In the genomic region with DNA sequence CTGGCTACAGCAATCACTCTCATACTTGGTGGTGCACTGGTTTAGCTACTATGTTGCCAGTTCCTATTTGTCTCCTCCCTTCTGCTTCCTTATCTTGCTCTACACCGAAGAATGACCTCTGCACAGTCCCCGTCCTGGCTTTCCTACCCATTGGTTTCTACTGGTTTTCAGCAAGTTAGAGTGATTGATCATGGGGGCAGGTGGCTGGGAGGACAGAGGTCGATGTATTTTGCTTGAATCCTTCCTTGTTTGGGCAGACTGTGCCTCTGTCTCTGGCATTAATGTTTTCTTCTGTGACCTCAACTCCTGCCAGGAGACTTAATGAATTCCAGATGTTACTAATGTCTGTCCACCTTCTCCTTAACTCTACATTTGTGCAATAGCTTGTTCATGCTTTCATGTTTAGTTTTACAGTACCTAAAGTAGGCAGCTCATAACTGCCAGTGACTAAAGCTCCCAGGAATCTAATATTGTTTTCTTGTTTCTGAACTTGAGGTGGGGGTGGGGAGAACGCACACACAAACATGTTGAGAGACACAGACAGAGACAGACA, we compare ENCODE assay signal across 21 mouse cellular contexts.
DNase-seq lines count a peak whose midpoint lies in the region; ATAC-seq and TF ChIP-seq lines count a peak whose summit lies in the region.
"Had no signal": no experiment of that assay in that cellular context is flagged by ENCODE, and none has a peak within 500 bp of the region (broad histone marks: within the 10 kb centered on the region; RNA-seq: fewer than 3 reads in every experiment).

No protein-coding gene starts in this region.

- H3K36me3 ChIP-seq in neural tube, embryonic 15.5 days: no peaks in the 10 kb centered on the region
- H3K36me3 ChIP-seq in midbrain, postnatal 0 days (ENCODE audit: insufficient read depth, low read length): no peaks in the 10 kb centered on the region
- H3K36me3 ChIP-seq in stomach, postnatal 0 days (ENCODE audit: control insufficient read depth, insufficient read depth, low read length): no peaks in the 10 kb centered on the region
- H3K36me3 ChIP-seq: heart, embryonic 15.5 days; intestine, embryonic 15.5 days; liver, embryonic 12.5 days; lung, embryonic 15.5 days had no signal

- 80% methylated on average over 4 of the region's 4 CpGs for WGBS in neural tube, embryonic 15.5 days
- 87% methylated on average over 4 of the region's 4 CpGs for WGBS in midbrain, postnatal 0 days
- WGBS in stomach, postnatal 0 days: 33% methylated on average over 4 of the region's 4 CpGs

- no peak overlapping the region for H3K4me2 ChIP-seq in neural tube, embryonic 15.5 days
- H3K4me2 ChIP-seq in midbrain, postnatal 0 days (ENCODE audit: low read depth, low read length, poor library complexity, severe bottlenecking): no peak overlapping the region
- H3K4me2 ChIP-seq in stomach, postnatal 0 days (replicated peaks; ENCODE audit: low read depth): no peak overlapping the region
- H3K4me2 ChIP-seq: heart, embryonic 15.5 days; intestine, embryonic 15.5 days; liver, embryonic 12.5 days; lung, embryonic 15.5 days had no signal

- H3K4me3 ChIP-seq in neural tube, embryonic 15.5 days (replicated peaks): no peak overlapping the region
- no peak overlapping the region for H3K4me3 ChIP-seq in midbrain, postnatal 0 days (ENCODE audit: low read depth, low read length)
- no peak overlapping the region for H3K4me3 ChIP-seq in stomach, postnatal 0 days (ENCODE audit: low read depth, low read length)
- H3K4me3 ChIP-seq: gastrocnemius, adult 2 months; heart, embryonic 15.5 days; intestine, embryonic 15.5 days; liver, embryonic 12.5 days; lung, embryonic 15.5 days; megakaryocyte, embryonic 14.5 days had no signal

- DNase-seq in neural tube, embryonic 10.5 days (ENCODE audit: extremely low spot score, low spot score): peak; percentile 46
- peak; percentile 41 for DNase-seq in embryo, embryonic 11 days
- peak; percentile 22 for DNase-seq in hindlimb bud, embryonic 11.5 days (ENCODE audit: extremely low spot score, low read depth, low spot score)
- peak; percentile 5 for DNase-seq in yolk sac, embryonic 10.5 days (ENCODE audit: low spot score)
- DNase-seq in midbrain, postnatal 0 days (ENCODE audit: low spot score): no peak
- no peak for DNase-seq in stomach, postnatal 0 days (ENCODE audit: low spot score)
- DNase-seq in kidney, adult 8-10 months: no peak
- DNase-seq: adrenal gland, postnatal 25 days; cerebellum, adult 2 months; gastrocnemius, adult 2 months; heart, adult 11 months; layer of hippocampus, postnatal 36 days had no signal

- no peak for TF ChIP-seq EP300 in stomach, postnatal 0 days (optimal IDR thresholded peaks at IDR 0.05)

- H3K9me3 ChIP-seq in neural tube, embryonic 15.5 days (replicated peaks): no peaks in the 10 kb centered on the region
- no peaks in the 10 kb centered on the region for H3K9me3 ChIP-seq in midbrain, postnatal 0 days (ENCODE audit: low read length)
- no peaks in the 10 kb centered on the region for H3K9me3 ChIP-seq in stomach, postnatal 0 days (ENCODE audit: control insufficient read depth, low read length)
- H3K9me3 ChIP-seq: heart, embryonic 15.5 days; intestine, embryonic 15.5 days; liver, embryonic 12.5 days; lung, embryonic 15.5 days; megakaryocyte, embryonic 14.5 days had no signal

- H3K27me3 ChIP-seq in neural tube, embryonic 15.5 days (replicated peaks): no peaks in the 10 kb centered on the region
- H3K27me3 ChIP-seq in midbrain, postnatal 0 days (ENCODE audit: insufficient read depth, low read length): no peaks in the 10 kb centered on the region
- H3K27me3 ChIP-seq in stomach, postnatal 0 days (ENCODE audit: control insufficient read depth, insufficient read depth, low read length): no peaks in the 10 kb centered on the region
- H3K27me3 ChIP-seq: heart, embryonic 15.5 days; intestine, embryonic 15.5 days; liver, embryonic 12.5 days; lung, embryonic 15.5 days; megakaryocyte, embryonic 14.5 days; Patski had no signal

- no peak for ATAC-seq in neural tube, embryonic 15.5 days (ENCODE audit: low FRiP score)
- ATAC-seq in midbrain, postnatal 0 days (ENCODE audit: low FRiP score): no peak
- ATAC-seq in stomach, postnatal 0 days (ENCODE audit: low FRiP score, low TSS enrichment): no peak
- ATAC-seq: activated CD4-positive, CD25-positive, alpha-beta regulatory T cell, adult 4 months; forebrain, embryonic 16.5 days; intestine, embryonic 15.5 days; liver, embryonic 12.5 days; Patski had no signal

- no peak for TF ChIP-seq CTCF in midbrain, postnatal 0 days (IDR thresholded peaks at IDR 0.05)
- TF ChIP-seq CTCF in stomach, postnatal 0 days (IDR thresholded peaks at IDR 0.05; ENCODE audit: low read depth): no peak

- H3K4me1 ChIP-seq in neural tube, embryonic 15.5 days: no peaks in the 10 kb centered on the region
- no peaks in the 10 kb centered on the region for H3K4me1 ChIP-seq in midbrain, postnatal 0 days (ENCODE audit: insufficient read depth, low read length)
- no peaks in the 10 kb centered on the region for H3K4me1 ChIP-seq in stomach, postnatal 0 days (replicated peaks; ENCODE audit: control insufficient read depth, insufficient read depth)
- H3K4me1 ChIP-seq: heart, embryonic 15.5 days; intestine, embryonic 15.5 days; liver, embryonic 12.5 days; lung, embryonic 15.5 days had no signal

- H3K9ac ChIP-seq in neural tube, embryonic 15.5 days (replicated peaks): no peak overlapping the region
- H3K9ac ChIP-seq in midbrain, postnatal 0 days (replicated peaks; ENCODE audit: low read length, poor library complexity, severe bottlenecking): no peak overlapping the region
- no peak overlapping the region for H3K9ac ChIP-seq in stomach, postnatal 0 days (ENCODE audit: low read length)
- H3K9ac ChIP-seq: heart, embryonic 15.5 days; intestine, embryonic 15.5 days; liver, embryonic 12.5 days; lung, embryonic 15.5 days had no signal

- no peak overlapping the region for H3K27ac ChIP-seq in neural tube, embryonic 15.5 days (replicated peaks)
- no peak overlapping the region for H3K27ac ChIP-seq in midbrain, postnatal 0 days (ENCODE audit: low read depth, low read length)
- no peak overlapping the region for H3K27ac ChIP-seq in stomach, postnatal 0 days (replicated peaks)
- H3K27ac ChIP-seq: gastrocnemius, adult 2 months; heart, embryonic 15.5 days; intestine, embryonic 15.5 days; liver, embryonic 12.5 days; lung, embryonic 15.5 days had no signal

Comparison
In these comparisons a context has a peak if more than half of its experiments do, and no peak if none do; other contexts are left out.
1. DNase-seq: peak in neural tube, embryonic 10.5 days (single experiment), embryo, embryonic 11 days (single experiment), hindlimb bud, embryonic 11.5 days (single experiment) and yolk sac, embryonic 10.5 days (single experiment); none in midbrain, postnatal 0 days (single experiment), stomach, postnatal 0 days (single experiment) and kidney, adult 8-10 months (0 of 2).